ENCODE assay signal across 29 mouse cellular contexts in the genomic region with DNA sequence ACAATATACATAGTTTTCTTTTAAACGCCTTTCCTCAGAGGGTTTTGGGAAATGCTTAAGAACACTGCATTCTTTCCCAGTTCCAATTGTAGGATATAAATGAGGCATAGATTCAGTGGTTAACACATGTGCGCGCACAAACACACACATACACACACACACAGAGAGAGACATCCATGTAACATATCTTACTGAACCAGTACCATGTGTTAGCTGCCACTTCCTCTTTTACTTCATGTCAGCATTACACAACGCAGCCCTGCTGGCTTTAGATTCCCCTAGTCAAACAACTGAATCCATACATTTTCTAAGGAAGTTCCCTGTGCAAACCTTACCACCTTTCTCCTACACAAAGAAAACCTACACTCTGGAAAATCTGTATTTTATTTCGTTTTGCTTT.
DNase-seq lines count a peak whose midpoint lies in the region; ATAC-seq and TF ChIP-seq lines count a peak whose summit lies in the region.
"Had no signal": no experiment of that assay in that cellular context is flagged by ENCODE, and none has a peak within 500 bp of the region (broad histone marks: within the 10 kb centered on the region; RNA-seq: fewer than 3 reads in every experiment).

No protein-coding gene starts in this region.

- peak; percentile 33 for DNase-seq in A20 (ENCODE audit: low read depth, low spot score)
- DNase-seq in G1E (ENCODE audit: low spot score): no peak
- no peak for DNase-seq in heart, postnatal 14 days
- no peak for DNase-seq in spleen, postnatal 4 days (ENCODE audit: low spot score in 2 of 2)
- DNase-seq in hindbrain, embryonic 10.5 days (ENCODE audit: low spot score): no peak
- DNase-seq: adrenal gland, adult 8-10 months; cerebellum, adult 2 months; cerebellum, postnatal 25 days; gastrocnemius, postnatal 14 days; heart, adult 11 months; heart, postnatal 36 days; kidney, postnatal 14 days; liver, embryonic 13.5 days; lung, postnatal 36 days; midbrain, embryonic 14.5 days; right cerebral cortex, adult 18-20 months; right cerebral cortex, postnatal 4 days; thymus, postnatal 25 days had no signal

- ATAC-seq in G1E (ENCODE audit: extremely low read depth, insufficient number of reproducible peaks, low FRiP score, poor library complexity, severe bottlenecking): 0 out of 2 replicates have a peak, but pooled peaks have one; percentile 38
- ATAC-seq in hematopoietic stem cell, adult 5-6 weeks (replicated peaks in 1 of 2; ENCODE audit: insufficient read depth in 1 of 2, low FRiP score in 2 of 2, low TSS enrichment in 1 of 2, low read depth in 1 of 2, poor library complexity in 2 of 2, severe bottlenecking in 2 of 2): peak; percentile 96 to 97
- ATAC-seq in neutrophil, adult 5-6 weeks (ENCODE audit: extremely low read depth, insufficient number of reproducible peaks, low FRiP score, poor library complexity, severe bottlenecking): peak; percentile 92
- ATAC-seq: forebrain, embryonic 14.5 days; intestine, postnatal 0 days had no signal

- H3K27me3 ChIP-seq in G1E (ENCODE audit: insufficient read depth, low read length): no peaks in the 10 kb centered on the region
- H3K27me3 ChIP-seq in hindbrain, embryonic 10.5 days (ENCODE audit: insufficient read depth, poor library complexity, severe bottlenecking): no peaks in the 10 kb centered on the region
- H3K27me3 ChIP-seq: heart, embryonic 15.5 days; limb, embryonic 12.5 days; liver, embryonic 13.5 days; lung, embryonic 15.5 days had no signal

- H3K4me3 ChIP-seq in G1E (ENCODE audit: low read depth, low read length): no peak overlapping the region
- no peak overlapping the region for H3K4me3 ChIP-seq in hindbrain, embryonic 10.5 days
- H3K4me3 ChIP-seq: heart, embryonic 10.5 days; heart, embryonic 15.5 days; layer of hippocampus, adult 2 months; left cerebral cortex, adult 2 months; limb, embryonic 12.5 days; liver, embryonic 13.5 days; lung, embryonic 15.5 days had no signal

- H3K36me3 ChIP-seq in G1E (replicated peaks): no peaks in the 10 kb centered on the region
- H3K36me3 ChIP-seq in hindbrain, embryonic 10.5 days: no peaks in the 10 kb centered on the region
- H3K36me3 ChIP-seq: heart, embryonic 10.5 days; heart, embryonic 15.5 days; limb, embryonic 12.5 days; liver, embryonic 13.5 days; lung, embryonic 15.5 days had no signal

- intact Hi-C loops in heart, postnatal 14 days (cut with DNase I): no loop called here

- peaks cover 55% of the 10 kb centered on the region for H3K4me1 ChIP-seq in G1E (ENCODE audit: insufficient read depth, low read depth, low read length)
- H3K4me1 ChIP-seq in hindbrain, embryonic 10.5 days (replicated peaks): no peaks in the 10 kb centered on the region
- H3K4me1 ChIP-seq: limb, embryonic 12.5 days had no signal

- H3K27ac ChIP-seq in hindbrain, embryonic 10.5 days: no peak overlapping the region
- H3K27ac ChIP-seq: heart, embryonic 10.5 days; heart, embryonic 15.5 days; hindbrain, embryonic 14.5 days; layer of hippocampus, adult 2 months; left cerebral cortex, adult 2 months; limb, embryonic 12.5 days; liver, embryonic 13.5 days; lung, embryonic 15.5 days had no signal

- no peaks in the 10 kb centered on the region for H3K9me3 ChIP-seq in G1E (replicated peaks)
- no peaks in the 10 kb centered on the region for H3K9me3 ChIP-seq in hindbrain, embryonic 10.5 days
- H3K9me3 ChIP-seq: heart, embryonic 10.5 days; heart, embryonic 15.5 days; limb, embryonic 12.5 days; liver, embryonic 13.5 days; lung, embryonic 15.5 days had no signal

- WGBS in hindbrain, embryonic 10.5 days: 93% methylated on average over 5 of the region's 5 CpGs

- no peak for TF ChIP-seq CTCF in G1E (IDR thresholded peaks at IDR 0.05; ENCODE audit: low read depth, low read length)

Comparison
In these comparisons a context has a peak if more than half of its experiments do, and no peak if none do; other contexts are left out.
1. ATAC-seq: peak in every context shown above with its lines; median percentile 96 in hematopoietic stem cell, adult 5-6 weeks; 92 in neutrophil, adult 5-6 weeks; 38 in G1E.